Mouse (Mus musculus) spleen, adult 2 months (tissue): ENCODE data around the gene Eef1a1.

Experiments
- CTCF ChIP-seq: fragments of 200-500 bp; IDR thresholded peaks from 2 replicates; pipeline ENCODE4 v1.5.1; 2011; ENCODE audit warnings: mild to moderate bottlenecking, inconsistent platforms; ENCODE audit not compliant: insufficient read depth, insufficient read length, insufficient replicate concordance; ENCODE audit errors: extremely low read depth
- POLR2A ChIP-seq: fragments of 200-500 bp; IDR thresholded peaks from 2 replicates; pipeline ENCODE4 v1.6.1; 2011; ENCODE audit warnings: low read depth, low read length, inconsistent platforms

DNA sequence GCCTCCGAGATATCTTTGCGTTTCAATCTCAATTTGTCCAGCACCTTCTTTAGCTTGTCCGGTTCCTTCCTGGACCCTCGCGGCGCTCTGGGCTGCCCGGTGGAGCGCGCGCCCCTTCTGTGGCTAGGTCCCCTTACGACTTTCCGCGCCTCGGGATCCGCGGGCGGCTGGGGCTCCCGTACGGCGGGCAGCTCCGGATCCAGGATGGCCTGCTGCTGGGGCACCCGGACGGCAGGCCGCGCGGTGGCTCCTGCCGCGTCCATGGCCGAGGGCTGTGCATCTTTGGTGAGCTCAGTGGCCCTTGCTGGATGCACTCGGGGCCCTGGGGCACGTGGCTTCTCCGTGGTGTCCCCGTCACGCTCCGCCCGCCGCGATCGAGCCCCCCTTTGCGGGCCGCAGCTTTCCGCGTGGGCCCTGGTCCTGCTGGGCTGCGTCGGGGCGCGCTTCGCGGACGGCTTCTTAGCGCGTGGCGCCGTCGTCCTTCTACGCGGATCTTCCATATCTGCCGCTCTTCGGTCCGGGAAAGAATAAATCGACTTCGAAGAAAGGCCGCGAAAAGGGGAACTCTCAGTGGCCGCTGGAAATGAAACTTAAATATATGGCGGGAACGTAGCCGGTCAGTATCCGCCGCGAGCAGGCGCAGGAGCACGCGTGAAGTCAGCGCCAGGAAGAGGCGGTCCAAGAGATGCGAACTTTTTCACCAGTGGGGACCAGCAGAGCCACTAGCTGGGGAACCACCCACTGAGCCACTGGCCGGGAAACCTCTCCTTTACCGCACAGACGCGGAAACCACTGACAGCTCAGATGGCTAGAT is 46.2 kb downstream of the Eef1a1 start, which contains the start of gene Cgas:
- TF ChIP-seq POLR2A (no peak), CTCF (no peak)
